In the genomic region with DNA sequence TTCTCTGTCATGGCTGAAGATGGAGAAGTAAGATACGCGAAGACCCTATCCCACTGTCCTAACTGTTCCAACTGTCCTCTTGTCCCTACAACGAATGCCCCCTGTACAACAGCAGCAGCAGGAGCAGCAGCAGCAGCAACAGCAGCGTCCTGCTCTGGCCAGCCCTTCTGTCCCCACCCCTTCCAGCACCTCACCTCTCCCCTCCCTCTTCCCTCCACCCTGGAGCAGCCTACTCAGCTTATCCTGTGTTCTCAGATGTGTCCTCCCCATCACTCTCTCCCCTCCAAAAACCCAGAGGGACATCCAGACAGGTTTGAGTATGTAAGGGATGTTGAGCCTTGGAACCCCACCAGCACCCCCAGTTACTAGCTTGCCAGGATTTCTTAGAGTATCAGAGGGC, we compare ENCODE assay signal across 9 mouse cellular contexts. TPM values are rescaled to one million over a fixed set of nuclear protein-coding genes. Genes with fewer than 3 reads are reported as not detected.
DNase-seq lines count a peak whose midpoint lies in the region; ATAC-seq and TF ChIP-seq lines count a peak whose summit lies in the region.
"Had no signal": no experiment of that assay in that cellular context is flagged by ENCODE, and none has a peak within 500 bp of the region (broad histone marks: within the 10 kb centered on the region; RNA-seq: fewer than 3 reads in every experiment).

Cnmd (minus strand) TSS at position 170 of the 400 bp plus-strand sequence.

- H3K27me3 ChIP-seq in heart, postnatal 0 days (ENCODE audit: control insufficient read depth, insufficient read depth, low read length), result no peaks in the 10 kb centered on the region
- peaks cover 7% of the 10 kb centered on the region; the same call in 1 of the 2 replicates for H3K27me3 ChIP-seq in hindbrain, embryonic 12.5 days
- H3K27me3 ChIP-seq in midbrain, embryonic 10.5 days (ENCODE audit: low read depth, poor library complexity, severe bottlenecking), result peaks cover 23% of the 10 kb centered on the region

- peaks cover 9% of the 10 kb centered on the region; the same call in 1 of the 2 replicates for H3K4me1 ChIP-seq in heart, postnatal 0 days (ENCODE audit: control insufficient read depth, insufficient read depth)
- no peaks in the 10 kb centered on the region for H3K4me1 ChIP-seq in bone marrow, adult 2 months (ENCODE audit: control insufficient read depth, insufficient read depth, low read length)
- peaks cover 30% of the 10 kb centered on the region for H3K4me1 ChIP-seq in hindbrain, embryonic 12.5 days
- H3K4me1 ChIP-seq in midbrain, embryonic 10.5 days, result peaks cover 20% of the 10 kb centered on the region

- H3K4me2 ChIP-seq in heart, postnatal 0 days (ENCODE audit: low read depth, low read length), result peak within 1 kb of the TSS; percentile 57
- H3K4me2 ChIP-seq in hindbrain, embryonic 12.5 days (replicated peaks), result peak within 1 kb of the TSS; percentile 50

- no peak within 1 kb of the TSS for H3K9ac ChIP-seq in heart, postnatal 0 days (replicated peaks; ENCODE audit: low read depth, low read length)
- H3K9ac ChIP-seq in hindbrain, embryonic 12.5 days, result peak within 1 kb of the TSS; percentile 39

- ATAC-seq in heart, postnatal 0 days (ENCODE audit: insufficient read depth, low read depth), result no peak
- ATAC-seq in hindbrain, embryonic 12.5 days (ENCODE audit: low FRiP score), result no peak

- no peaks in the 10 kb centered on the region for H3K36me3 ChIP-seq in heart, postnatal 0 days (replicated peaks; ENCODE audit: control insufficient read depth, insufficient read depth, low read length)
- H3K36me3 ChIP-seq in hindbrain, embryonic 12.5 days, result no peaks in the 10 kb centered on the region
- no peaks in the 10 kb centered on the region for H3K36me3 ChIP-seq in midbrain, embryonic 10.5 days

- no peak for TF ChIP-seq EP300 in heart, postnatal 0 days (IDR thresholded peaks at IDR 0.05; ENCODE audit: low read depth)

- no peaks in the 10 kb centered on the region for H3K9me3 ChIP-seq in heart, postnatal 0 days (replicated peaks; ENCODE audit: control insufficient read depth, low read length)
- no peaks in the 10 kb centered on the region for H3K9me3 ChIP-seq in hindbrain, embryonic 12.5 days (replicated peaks)
- H3K9me3 ChIP-seq in midbrain, embryonic 10.5 days (replicated peaks), result no peaks in the 10 kb centered on the region

- no peak for TF ChIP-seq CTCF in heart, postnatal 0 days (IDR thresholded peaks at IDR 0.05; ENCODE audit: low read depth)
- TF ChIP-seq CTCF in bone marrow, adult 2 months (IDR thresholded peaks at IDR 0.05; ENCODE audit: control insufficient read depth, insufficient read depth, low read length), result no peak

- no peak for DNase-seq in heart, postnatal 0 days (ENCODE audit: low spot score)
- DNase-seq in heart, postnatal 4 days, result no peak
- DNase-seq in midbrain, embryonic 10.5 days (ENCODE audit: low spot score), result no peak
- DNase-seq in retina, postnatal 1 day, result no peak
- no peak for DNase-seq in left cerebral cortex, postnatal 25 days (ENCODE audit: low spot score in 2 of 2)
- DNase-seq in urinary bladder, postnatal 14 days (ENCODE audit: low spot score), result no peak
- DNase-seq: cerebellum, adult 18-20 months had no signal

- 45% methylated on average over 4 of the region's 4 CpGs for WGBS in heart, postnatal 0 days
- 62% methylated on average over 4 of the region's 4 CpGs for WGBS in bone marrow, adult 2 months
- 59% methylated on average over 4 of the region's 4 CpGs for WGBS in hindbrain, embryonic 12.5 days
- WGBS in midbrain, embryonic 10.5 days, result 60% methylated on average over 4 of the region's 4 CpGs

- intact Hi-C loops in left cerebral cortex, postnatal 25 days (cut with DNase I), result no loop called here

- TF ChIP-seq POLR2A in bone marrow, adult 2 months (IDR thresholded peaks at IDR 0.05; ENCODE audit: borderline replicate concordance, control insufficient read depth, low read depth, low read length), result no peak

- peak within 1 kb of the TSS; percentile 29 for H3K4me3 ChIP-seq in heart, postnatal 0 days (ENCODE audit: low read depth, low read length)
- peak within 1 kb of the TSS; percentile 3 for H3K4me3 ChIP-seq in bone marrow, adult 2 months (replicated peaks; ENCODE audit: control insufficient read depth, low read depth, low read length)
- H3K4me3 ChIP-seq in hindbrain, embryonic 12.5 days, result peak within 1 kb of the TSS; percentile 20
- H3K4me3 ChIP-seq in midbrain, embryonic 10.5 days, result peak within 1 kb of the TSS; percentile 49

- H3K27ac ChIP-seq in heart, postnatal 0 days (ENCODE audit: low read depth), result no peak within 1 kb of the TSS
- no peak within 1 kb of the TSS for H3K27ac ChIP-seq in bone marrow, adult 2 months (ENCODE audit: control insufficient read depth, insufficient read depth, low read depth, low read length, poor library complexity)
- H3K27ac ChIP-seq in hindbrain, embryonic 12.5 days, result peak within 1 kb of the TSS; percentile 57; the same call in 1 of the 2 replicates
- peak within 1 kb of the TSS; percentile 43; the same call in 1 of the 2 replicates for H3K27ac ChIP-seq in midbrain, embryonic 10.5 days (replicated peaks)

RNA-seq across cellular contexts. Expression of gene Cnmd, which starts in this region (rescaled TPM):
- total RNA-seq in heart, postnatal 0 days (2014; rRNA removed; ENCODE audit: low replicate concordance), result not detected in 2 replicates
- polyA plus RNA-seq in heart, postnatal 0 days (2015; fragmentation: Nextera tagmentation; extraction: Ambion mirVana), result 0.82 and 0.98 TPM in 2 replicates
- total RNA-seq in heart, postnatal 4 days (2021), result under 1 TPM in 1 of 2 experiments, not detected in 1; 0.43 TPM
- polyA plus RNA-seq in bone marrow, adult 2 months (2011; ENCODE audit: insufficient read depth, insufficient read length, low replicate concordance, missing spikeins), result not detected in 2 replicates
- 66.9 and 90.7 TPM in 2 replicates for polyA plus RNA-seq in hindbrain, embryonic 12.5 days (2016; fragmentation: Nextera tagmentation; extraction: Ambion mirVana)
- 5.3 and 6.3 TPM in 2 replicates for polyA plus RNA-seq in midbrain, embryonic 10.5 days (2016; fragmentation: Nextera tagmentation; extraction: Ambion mirVana)
- total RNA-seq in left cerebral cortex, postnatal 25 days (2021), result 1 to 10 TPM in 1 of 2 experiments, under 1 TPM in 1; 0.87 to 1.1 TPM

Comparison
In these comparisons a context has a peak if more than half of its experiments do, and no peak if none do; other contexts are left out.
1. H3K27ac ChIP-seq: peak in hindbrain, embryonic 12.5 days (single experiment) and midbrain, embryonic 10.5 days (single experiment); none in heart, postnatal 0 days (single experiment) and bone marrow, adult 2 months (single experiment).
2. Peak in every context shown above with its lines, with median percentiles within 50 percentile points of each other: H3K4me3 ChIP-seq.